Mouse (Mus musculus): ENCODE data around the gene Myo5c. TPM values are rescaled to one million over a fixed set of nuclear protein-coding genes. Genes with fewer than 3 reads are reported as not detected.

Myo5c gene
- total and polyA plus RNA-seq, 3 experiments: 3.8 to 5.2 (median 4.4) TPM

DNA sequence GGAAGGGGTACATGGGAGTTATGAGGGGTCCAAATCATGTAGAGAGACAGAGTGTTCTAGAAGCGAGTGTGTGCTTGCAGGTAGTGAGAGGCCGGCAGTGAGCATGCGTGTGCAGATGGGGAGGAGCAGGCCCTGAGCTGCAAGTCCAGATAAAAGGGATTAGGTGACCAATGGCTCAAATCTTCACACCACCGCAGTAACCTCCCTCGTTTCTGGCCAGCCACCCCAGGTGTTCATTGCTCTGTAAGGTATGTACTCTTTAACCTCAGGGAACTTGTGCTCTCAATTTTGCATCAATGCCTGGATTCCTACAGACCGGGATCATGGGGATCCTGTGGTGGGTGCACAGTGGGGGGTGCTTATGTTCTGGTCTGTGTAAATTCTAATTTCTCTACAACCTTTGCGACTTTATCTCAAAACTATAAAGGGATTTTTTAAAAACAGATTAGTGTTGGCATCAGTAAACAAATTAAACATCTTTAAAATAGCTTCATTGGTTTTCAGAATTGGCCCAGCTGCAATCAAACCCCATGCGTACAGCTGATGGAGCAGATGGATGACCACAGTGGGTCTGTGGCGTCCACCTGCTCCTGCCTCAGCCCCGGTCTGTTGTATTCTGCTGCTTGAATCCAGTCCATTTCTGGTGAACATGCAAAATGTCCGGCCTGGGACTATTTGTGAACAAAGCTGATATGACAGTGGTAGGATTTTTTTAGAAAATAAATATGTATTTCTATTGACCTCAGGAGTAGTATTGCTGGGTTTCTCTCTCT is 74.5 kb downstream of the Myo5c start, which contains the start of gene Gnb5:
TSS of gene Gnb5 (plus strand) at position 163 of the 773 bp plus-strand sequence.
- no peaks in the 10 kb centered on the region for H3K9me3 ChIP-seq (replicated peaks; ENCODE audit: low read length)
- peaks cover 0 to 3% of the 10 kb centered on the region in 2 experiments; a peak in 1 of 4 replicates for H3K4me1 ChIP-seq (ENCODE audit: control insufficient read depth in 1 of 2, insufficient read depth in 2 of 2)
- H3K4me2 ChIP-seq (ENCODE audit: insufficient read depth, low read depth, poor library complexity, severe bottlenecking): no peak within 1 kb of the TSS
- no peaks in the 10 kb centered on the region for H3K79me2 ChIP-seq (replicated peaks; ENCODE audit: control insufficient read depth, extremely low read depth, insufficient read depth, poor library complexity, severe bottlenecking)
- no peak within 1 kb of the TSS for H3K9ac ChIP-seq (ENCODE audit: insufficient read depth, low read depth)
- no peak for DNase-seq (ENCODE audit: extremely low read depth)
- H3K36me3 ChIP-seq (replicated peaks in 1 of 2; ENCODE audit: control insufficient read depth in 1 of 2, insufficient read depth in 1 of 2, low read length in 1 of 2): peaks cover 0 to 9% of the 10 kb centered on the region in 2 experiments
- dilution Hi-C loops (cut with MboI; ENCODE audit: extremely low pct_ligation_motif_present, extremely low pct_unique_long_range_greater_than_20kb, low sequenced_read_pairs): no loop called here
- H3K4me3 ChIP-seq (replicated peaks in 1 of 3; ENCODE audit: low read depth in 2 of 3, low read length in 2 of 3, poor library complexity in 1 of 3): no peak within 1 kb of the TSS
- H3K27ac ChIP-seq (ENCODE audit: insufficient read depth, low read depth): no peak within 1 kb of the TSS
- in situ Hi-C loops (cut with MboI; ENCODE audit: low pct_ligation_motif_present, low pct_unique_long_range_greater_than_20kb, low sequenced_read_pairs): no loop called here
- TF ChIP-seq MAZ (IDR thresholded peaks at IDR 0.05; ENCODE audit: low read depth, low read length) (no peak), EP300 (IDR thresholded peaks at IDR 0.05; ENCODE audit: low read length) (no peak), UBTF (IDR thresholded peaks at IDR 0.05; ENCODE audit: low read depth, low read length) (no peak), GABPA (IDR thresholded peaks at IDR 0.05; ENCODE audit: insufficient replicate concordance, low read depth, low read length) (no peak), NELFE (IDR thresholded peaks at IDR 0.05; ENCODE audit: low read depth, low read length) (no peak), MAFK (IDR thresholded peaks at IDR 0.05; ENCODE audit: insufficient replicate concordance, low read length) (no peak), POLR2A (IDR thresholded peaks at IDR 0.05; ENCODE audit: low read depth, low read length) (no peak), USF2 (conservative IDR thresholded peaks at IDR 0.05; ENCODE audit: low read depth, low read length) (no peak), MEF2A (IDR thresholded peaks at IDR 0.05; ENCODE audit: borderline replicate concordance, low read depth, low read length) (no peak), SMC3 (IDR thresholded peaks at IDR 0.05; ENCODE audit: low read depth, low read length) (no peak), NRF1 (IDR thresholded peaks at IDR 0.05; ENCODE audit: low read depth, low read length) (no peak)
- H3K27me3 ChIP-seq (replicated peaks): no peaks in the 10 kb centered on the region

GRCm38 (mm10) chr9:75307015-75307414 is 75.2 kb downstream of the Myo5c start:
- dilution Hi-C loops (cut with MboI; ENCODE audit: extremely low pct_ligation_motif_present, extremely low pct_unique_long_range_greater_than_20kb, low sequenced_read_pairs) (no loop called here), in situ Hi-C loops (cut with MboI; ENCODE audit: low pct_ligation_motif_present, low pct_unique_long_range_greater_than_20kb, low sequenced_read_pairs) (no loop called here)
- no peak overlapping the region for H3K27ac ChIP-seq (ENCODE audit: insufficient read depth, low read depth)
- peaks cover 0 to 3% of the 10 kb centered on the region in 2 experiments; a peak in 1 of 4 replicates for H3K4me1 ChIP-seq (ENCODE audit: control insufficient read depth in 1 of 2, insufficient read depth in 2 of 2)
- H3K9ac ChIP-seq (ENCODE audit: insufficient read depth, low read depth): no peak overlapping the region
- H3K9me3 ChIP-seq (replicated peaks; ENCODE audit: low read length): no peaks in the 10 kb centered on the region
- no peak overlapping the region for H3K4me2 ChIP-seq (ENCODE audit: insufficient read depth, low read depth, poor library complexity, severe bottlenecking)
- DNase-seq (ENCODE audit: extremely low read depth): no peak
- H3K27me3 ChIP-seq (replicated peaks): no peaks in the 10 kb centered on the region
- TF ChIP-seq RCOR1 (conservative IDR thresholded peaks at IDR 0.05; ENCODE audit: low read depth, low read length): no peak
- TF ChIP-seq IRF4 (IDR thresholded peaks at IDR 0.05; ENCODE audit: low read depth, low read length): no peak
- no peak overlapping the region for H3K4me3 ChIP-seq (replicated peaks in 1 of 3; ENCODE audit: low read depth in 2 of 3, low read length in 2 of 3, poor library complexity in 1 of 3)
- H3K36me3 ChIP-seq (replicated peaks in 1 of 2; ENCODE audit: control insufficient read depth in 1 of 2, insufficient read depth in 1 of 2, low read length in 1 of 2): peaks cover 0 to 8% of the 10 kb centered on the region in 2 experiments
- no peaks in the 10 kb centered on the region for H3K79me2 ChIP-seq (replicated peaks; ENCODE audit: control insufficient read depth, extremely low read depth, insufficient read depth, poor library complexity, severe bottlenecking)

Measured in CH12.LX (cell line).